Mouse (Mus musculus): ENCODE measurements at regions not wholly inside any gene's neighbourhood (a gene's known extent, or its start where the extent isn't known, plus 50 kb on each side); places are given as distances from the start of the nearest gene placed in this dataset.

- 72% methylated on average over 9 of the region's 9 CpGs for WGBS
These were observed 261.5 kb upstream of the Nrip1 start for GRCm38 (mm10) chr16:76635169-76635568.

GRCm38 (mm10) chr16:76634196-76634698, 260.6 kb upstream of the Nrip1 start:
- no peak overlapping the region for H3K27ac ChIP-seq (ENCODE audit: insufficient read depth, low read length)
- no peak overlapping the region for H3K4me3 ChIP-seq (replicated peaks; ENCODE audit: insufficient read depth, low read depth, low read length)
- 82% methylated on average over 4 of the region's 4 CpGs for WGBS
- TF ChIP-seq CTCF (IDR thresholded peaks at IDR 0.05; ENCODE audit: borderline replicate concordance, insufficient read depth, low read depth, low read length) (no peak), POLR2A (IDR thresholded peaks at IDR 0.05; ENCODE audit: borderline replicate concordance, insufficient read depth, low read length) (no peak)
- H3K27me3 ChIP-seq (ENCODE audit: control insufficient read depth, insufficient read depth, low read length): no peaks in the 10 kb centered on the region
- DNase-seq: no peak
- no peaks in the 10 kb centered on the region for H3K4me1 ChIP-seq (ENCODE audit: control insufficient read depth, insufficient read depth, low read length)

More at GRCm38 (mm10) chr16:76635169-76635568, 261.5 kb upstream of the Nrip1 start:
- H3K27me3 ChIP-seq (ENCODE audit: control insufficient read depth, insufficient read depth, low read length): no peaks in the 10 kb centered on the region
- no peak for TF ChIP-seq CTCF (IDR thresholded peaks at IDR 0.05; ENCODE audit: borderline replicate concordance, insufficient read depth, low read depth, low read length)
- TF ChIP-seq POLR2A (IDR thresholded peaks at IDR 0.05; ENCODE audit: borderline replicate concordance, insufficient read depth, low read length): no peak
- H3K27ac ChIP-seq (ENCODE audit: insufficient read depth, low read length): no peak overlapping the region
- no peak for DNase-seq
- no peak overlapping the region for H3K4me3 ChIP-seq (replicated peaks; ENCODE audit: insufficient read depth, low read depth, low read length)
- no peaks in the 10 kb centered on the region for H3K4me1 ChIP-seq (ENCODE audit: control insufficient read depth, insufficient read depth, low read length)

GRCm38 (mm10) chr16:76626142-76626541, 252.5 kb upstream of the Nrip1 start:
- no peaks in the 10 kb centered on the region for H3K4me1 ChIP-seq (ENCODE audit: control insufficient read depth, insufficient read depth, low read length)
- TF ChIP-seq CTCF (IDR thresholded peaks at IDR 0.05; ENCODE audit: borderline replicate concordance, insufficient read depth, low read depth, low read length): no peak
- TF ChIP-seq POLR2A (IDR thresholded peaks at IDR 0.05; ENCODE audit: borderline replicate concordance, insufficient read depth, low read length): no peak
- WGBS: 77% methylated on average over 4 of the region's 4 CpGs
- no peak overlapping the region for H3K4me3 ChIP-seq (replicated peaks; ENCODE audit: insufficient read depth, low read depth, low read length)
- no peaks in the 10 kb centered on the region for H3K27me3 ChIP-seq (ENCODE audit: control insufficient read depth, insufficient read depth, low read length)
- DNase-seq: no peak
- no peak overlapping the region for H3K27ac ChIP-seq (ENCODE audit: insufficient read depth, low read length)

- H3K4me1 ChIP-seq (ENCODE audit: control insufficient read depth, insufficient read depth, low read length): no peaks in the 10 kb centered on the region
- H3K4me3 ChIP-seq (replicated peaks; ENCODE audit: insufficient read depth, low read depth, low read length): no peak overlapping the region
- 21% methylated on average over 8 of the region's 8 CpGs for WGBS
- H3K27ac ChIP-seq (ENCODE audit: insufficient read depth, low read length): no peak overlapping the region
- DNase-seq: no peak
- no peak for TF ChIP-seq POLR2A (IDR thresholded peaks at IDR 0.05; ENCODE audit: borderline replicate concordance, insufficient read depth, low read length)
- TF ChIP-seq CTCF (IDR thresholded peaks at IDR 0.05; ENCODE audit: borderline replicate concordance, insufficient read depth, low read depth, low read length): no peak
- no peaks in the 10 kb centered on the region for H3K27me3 ChIP-seq (ENCODE audit: control insufficient read depth, insufficient read depth, low read length)
These were observed 248.1 kb upstream of the Nrip1 start for GRCm38 (mm10) chr16:76621715-76622114.

GRCm38 (mm10) chr16:76618295-76618694, 244.7 kb upstream of the Nrip1 start:
- H3K4me3 ChIP-seq (replicated peaks; ENCODE audit: insufficient read depth, low read depth, low read length): no peak overlapping the region
- no peaks in the 10 kb centered on the region for H3K27me3 ChIP-seq (ENCODE audit: control insufficient read depth, insufficient read depth, low read length)
- TF ChIP-seq CTCF (IDR thresholded peaks at IDR 0.05; ENCODE audit: borderline replicate concordance, insufficient read depth, low read depth, low read length) (no peak), POLR2A (IDR thresholded peaks at IDR 0.05; ENCODE audit: borderline replicate concordance, insufficient read depth, low read length) (no peak)
- WGBS: 79% methylated on average over 7 of the region's 7 CpGs
- no peaks in the 10 kb centered on the region for H3K4me1 ChIP-seq (ENCODE audit: control insufficient read depth, insufficient read depth, low read length)
- H3K27ac ChIP-seq (ENCODE audit: insufficient read depth, low read length): no peak overlapping the region
- DNase-seq: no peak

GRCm38 (mm10) chr16:76611061-76611460, 237.4 kb upstream of the Nrip1 start:
- Histone ChIP-seq H3K27me3 (ENCODE audit: control insufficient read depth, insufficient read depth, low read length) (no peaks in the 10 kb centered on the region), H3K4me1 (ENCODE audit: control insufficient read depth, insufficient read depth, low read length) (no peaks in the 10 kb centered on the region), H3K4me3 (replicated peaks; ENCODE audit: insufficient read depth, low read depth, low read length) (no peak overlapping the region), H3K27ac (ENCODE audit: insufficient read depth, low read length) (no peak overlapping the region)
- DNase-seq: no peak
- TF ChIP-seq POLR2A (IDR thresholded peaks at IDR 0.05; ENCODE audit: borderline replicate concordance, insufficient read depth, low read length): no peak
- no peak for TF ChIP-seq CTCF (IDR thresholded peaks at IDR 0.05; ENCODE audit: borderline replicate concordance, insufficient read depth, low read depth, low read length)

GRCm38 (mm10) chr16:76604914-76605313, 231.3 kb upstream of the Nrip1 start:
- WGBS: 50% methylated on average over 3 of the region's 3 CpGs

GRCm38 (mm10) chr16:76603846-76604258, 230.2 kb upstream of the Nrip1 start:
- TF ChIP-seq CTCF (IDR thresholded peaks at IDR 0.05; ENCODE audit: borderline replicate concordance, insufficient read depth, low read depth, low read length): no peak
- no peak for TF ChIP-seq POLR2A (IDR thresholded peaks at IDR 0.05; ENCODE audit: borderline replicate concordance, insufficient read depth, low read length)
- Histone ChIP-seq H3K4me1 (ENCODE audit: control insufficient read depth, insufficient read depth, low read length) (no peaks in the 10 kb centered on the region), H3K27ac (ENCODE audit: insufficient read depth, low read length) (no peak overlapping the region), H3K27me3 (ENCODE audit: control insufficient read depth, insufficient read depth, low read length) (no peaks in the 10 kb centered on the region), H3K4me3 (replicated peaks; ENCODE audit: insufficient read depth, low read depth, low read length) (no peak overlapping the region)
- WGBS: 80% methylated on average over 6 of the region's 6 CpGs
- no peak for DNase-seq

More at GRCm38 (mm10) chr16:76604914-76605313, 231.3 kb upstream of the Nrip1 start:
- DNase-seq: no peak
- Histone ChIP-seq H3K27me3 (ENCODE audit: control insufficient read depth, insufficient read depth, low read length) (no peaks in the 10 kb centered on the region), H3K27ac (ENCODE audit: insufficient read depth, low read length) (no peak overlapping the region), H3K4me1 (ENCODE audit: control insufficient read depth, insufficient read depth, low read length) (no peaks in the 10 kb centered on the region), H3K4me3 (replicated peaks; ENCODE audit: insufficient read depth, low read depth, low read length) (no peak overlapping the region)
- TF ChIP-seq CTCF (IDR thresholded peaks at IDR 0.05; ENCODE audit: borderline replicate concordance, insufficient read depth, low read depth, low read length) (no peak), POLR2A (IDR thresholded peaks at IDR 0.05; ENCODE audit: borderline replicate concordance, insufficient read depth, low read length) (no peak)

Measured in cerebellum, adult 2 months (tissue).